26 mouse cellular contexts compared by ENCODE assay signal in the genomic region with DNA sequence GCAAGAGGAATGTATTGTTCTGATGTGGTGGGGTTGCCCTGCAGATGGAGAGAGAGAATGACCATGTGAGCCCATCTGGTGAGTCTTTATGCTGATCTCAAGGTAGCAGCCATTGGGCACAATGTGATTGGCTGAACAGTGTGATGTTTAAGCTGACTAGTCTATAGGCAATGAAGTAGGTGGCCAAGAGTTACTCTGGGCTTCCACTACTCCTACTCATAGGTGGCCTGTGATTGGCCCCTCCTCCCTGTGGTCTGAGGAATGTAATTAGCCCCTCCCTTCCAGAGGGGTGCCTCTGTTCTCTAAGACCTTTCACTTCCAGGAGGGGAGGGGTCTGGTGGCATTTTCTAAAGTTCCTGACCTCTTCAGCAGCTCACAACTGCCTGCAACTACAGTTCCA.
"Had no signal": no experiment of that assay in that cellular context is flagged by ENCODE, and none has a peak within 500 bp of the region (broad histone marks: within the 10 kb centered on the region; RNA-seq: fewer than 3 reads in every experiment).

No protein-coding gene starts in this region.

- H3K9ac ChIP-seq: heart, embryonic 13.5 days; heart, embryonic 15.5 days; hindbrain, embryonic 12.5 days; hindbrain, embryonic 15.5 days; kidney, embryonic 15.5 days; limb, embryonic 13.5 days; limb, embryonic 15.5 days; liver, embryonic 12.5 days had no signal

- H3K36me3 ChIP-seq: heart, embryonic 13.5 days; heart, embryonic 15.5 days; hindbrain, embryonic 12.5 days; hindbrain, embryonic 15.5 days; kidney, embryonic 15.5 days; limb, embryonic 13.5 days; limb, embryonic 15.5 days; liver, embryonic 12.5 days had no signal

- H3K4me3 ChIP-seq: heart, adult 2 months; heart, embryonic 13.5 days; heart, embryonic 15.5 days; hindbrain, embryonic 12.5 days; hindbrain, embryonic 15.5 days; kidney, embryonic 15.5 days; limb, embryonic 13.5 days; limb, embryonic 15.5 days; liver, embryonic 12.5 days had no signal

- DNase-seq: gastrocnemius, postnatal 14 days; gastrocnemius, postnatal 36 days; heart, adult 11 months; heart, adult 2 months; heart, postnatal 14 days; heart, postnatal 36 days; kidney, adult 11 months; kidney, adult 2 months; kidney, adult 9 months; kidney, postnatal 14 days; kidney, postnatal 36 days; layer of hippocampus, adult 9-11 months; layer of hippocampus, postnatal 36 days; left cerebral cortex, postnatal 4 days had no signal

- H3K27ac ChIP-seq: heart, adult 2 months; heart, embryonic 13.5 days; heart, embryonic 15.5 days; hindbrain, embryonic 12.5 days; hindbrain, embryonic 15.5 days; hindbrain, postnatal 0 days; kidney, embryonic 15.5 days; kidney, postnatal 0 days; limb, embryonic 13.5 days; limb, embryonic 15.5 days; liver, embryonic 12.5 days had no signal

- H3K9me3 ChIP-seq: heart, embryonic 13.5 days; heart, embryonic 15.5 days; hindbrain, embryonic 12.5 days; hindbrain, embryonic 15.5 days; kidney, embryonic 15.5 days; limb, embryonic 13.5 days; limb, embryonic 15.5 days; liver, embryonic 12.5 days had no signal

- ATAC-seq: hindbrain, postnatal 0 days; intestine, embryonic 16.5 days; liver, embryonic 12.5 days had no signal

- H3K27me3 ChIP-seq: heart, embryonic 13.5 days; heart, embryonic 15.5 days; hindbrain, embryonic 12.5 days; hindbrain, embryonic 15.5 days; kidney, embryonic 15.5 days; limb, embryonic 13.5 days; limb, embryonic 15.5 days; liver, embryonic 12.5 days had no signal

- H3K4me1 ChIP-seq: heart, embryonic 13.5 days; heart, embryonic 15.5 days; hindbrain, embryonic 12.5 days; hindbrain, embryonic 15.5 days; kidney, embryonic 15.5 days; limb, embryonic 13.5 days; limb, embryonic 15.5 days; liver, embryonic 12.5 days had no signal

- H3K4me2 ChIP-seq: heart, embryonic 11.5 days; heart, embryonic 13.5 days; heart, embryonic 15.5 days; hindbrain, embryonic 12.5 days; hindbrain, embryonic 15.5 days; kidney, embryonic 15.5 days; limb, embryonic 13.5 days; limb, embryonic 15.5 days; liver, embryonic 12.5 days had no signal
